Mouse (Mus musculus) spleen, postnatal 4 days (tissue): ENCODE data around the gene Ppp2r2c.
"Not testable (repeated sequence)": the region's sequence is repeated elsewhere in the genome, so short reads cannot be mapped to it uniquely, and the experiment has no call there.

Experiments
- DNase-seq, 2 experiments: peaks; one replicate each; pipeline ENCODE4 v3.0.0; 2022; ENCODE audit warnings: low spot score in 2 of 2

Ppp2r2c gene

GRCm38 (mm10) chr5:36923826-36924700 is 55.8 kb downstream of the Ppp2r2c start:
- no peak for DNase-seq

- DNase-seq: no peak
Observed at GRCm38 (mm10) chr5:36928701-36929100, 60.4 kb downstream of the Ppp2r2c start.

GRCm38 (mm10) chr5:36929376-36929775 is 61.1 kb downstream of the Ppp2r2c start:
- DNase-seq: no peak

- DNase-seq: no peak
Observed at GRCm38 (mm10) chr5:36933383-36933782, 65.1 kb downstream of the Ppp2r2c start.

GRCm38 (mm10) chr5:36935486-36936473 is 67.5 kb downstream of the Ppp2r2c start:
- DNase-seq: no peak

- no peak for DNase-seq
Observed at GRCm38 (mm10) chr5:36936548-36936947, 68.2 kb downstream of the Ppp2r2c start.

GRCm38 (mm10) chr5:36938021-36938420 is 69.7 kb downstream of the Ppp2r2c start:
- no peak for DNase-seq

- not testable (repeated sequence) for DNase-seq
Observed at GRCm38 (mm10) chr5:36938991-36939390, 70.7 kb downstream of the Ppp2r2c start.

- no peak for DNase-seq
Observed at GRCm38 (mm10) chr5:36942446-36942845, 74.1 kb downstream of the Ppp2r2c start.

- DNase-seq: no peak
Observed at GRCm38 (mm10) chr5:36944552-36944951, 76.2 kb downstream of the Ppp2r2c start.

GRCm38 (mm10) chr5:36945102-36945701 is 76.9 kb downstream of the Ppp2r2c start:
- DNase-seq: no peak

- DNase-seq: no peak
Observed at GRCm38 (mm10) chr5:36945713-36946112, 77.4 kb downstream of the Ppp2r2c start.

GRCm38 (mm10) chr5:36946445-36946844 is 78.1 kb downstream of the Ppp2r2c start:
- peak; percentile 33 to 79 for DNase-seq

GRCm38 (mm10) chr5:36948831-36949230 is 80.5 kb downstream of the Ppp2r2c start:
- peak; percentile 65 to 86 for DNase-seq

- DNase-seq: no peak
Observed at GRCm38 (mm10) chr5:36950871-36951270, 82.6 kb downstream of the Ppp2r2c start.

- DNase-seq: no peak
Observed at GRCm38 (mm10) chr5:36952311-36952710, 84.0 kb downstream of the Ppp2r2c start.

GRCm38 (mm10) chr5:36955366-36955765 is 87.1 kb downstream of the Ppp2r2c start:
- DNase-seq: peak in 1 of 2 experiments; percentile 25

GRCm38 (mm10) chr5:36958837-36959236 is 90.5 kb downstream of the Ppp2r2c start:
- DNase-seq: peak; percentile 59 to 84

- no peak for DNase-seq
Observed at GRCm38 (mm10) chr5:36960501-36960900, 92.2 kb downstream of the Ppp2r2c start.

- no peak for DNase-seq
Observed at GRCm38 (mm10) chr5:36971587-36971986, 103.3 kb downstream of the Ppp2r2c start.

GRCm38 (mm10) chr5:36975336-36975735 is 107.0 kb downstream of the Ppp2r2c start:
- no peak for DNase-seq

GRCm38 (mm10) chr5:36977809-36978208 is 109.5 kb downstream of the Ppp2r2c start:
- DNase-seq: no peak
